Mouse (Mus musculus): ENCODE data around the gene Tysnd1. TPM values are rescaled to one million over a fixed set of nuclear protein-coding genes. Genes with fewer than 3 reads are reported as not detected.

Gene Tysnd1
- polyA plus RNA-seq (2014; fragmentation: Illumina TruSeq; extraction: RNeasy Lipid Tissue Mini Kit (QIAGEN cat#74804); ENCODE audit: low read depth, low replicate concordance): 24.5 TPM

GRCm38 (mm10) chr10:61694870-61695670, at the start of gene Tysnd1:
Gene Tysnd1 (plus strand): TSS chr10:61695514.

GRCm38 (mm10) chr10:61647790-61648736, 47.3 kb upstream of the Tysnd1 start, which contains the start of gene Ppa1:
Gene Ppa1 (plus strand): TSS chr10:61648552.

GRCm38 (mm10) chr10:61680015-61680913, 15.1 kb upstream of the Tysnd1 start, which contains the start of gene Sar1a:
Gene Sar1a (plus strand): TSS chr10:61680299.

GRCm38 (mm10) chr10:61714771-61715461, 19.6 kb downstream of the Tysnd1 start, which contains the start of gene Aifm2:
Gene Aifm2 (plus strand): TSS chr10:61715263.

Other genes with a start within 250 kb of the Tysnd1 start
- 62.3 TPM for gene Eif4ebp2, start 242.9 kb upstream of the Tysnd1 start, polyA plus RNA-seq (2014; fragmentation: Illumina TruSeq; extraction: RNeasy Lipid Tissue Mini Kit (QIAGEN cat#74804); ENCODE audit: low read depth, low replicate concordance)
- gene Lrrc20, start 219.7 kb upstream of the Tysnd1 start, polyA plus RNA-seq (2014; fragmentation: Illumina TruSeq; extraction: RNeasy Lipid Tissue Mini Kit (QIAGEN cat#74804); ENCODE audit: low read depth, low replicate concordance): 5.8 TPM
- gene Npffr1, start 100.0 kb upstream of the Tysnd1 start, polyA plus RNA-seq (2014; fragmentation: Illumina TruSeq; extraction: RNeasy Lipid Tissue Mini Kit (QIAGEN cat#74804); ENCODE audit: low read depth, low replicate concordance): 0.30 TPM
- 114 TPM for gene Ppa1, start 47.0 kb upstream of the Tysnd1 start, polyA plus RNA-seq (2014; fragmentation: Illumina TruSeq; extraction: RNeasy Lipid Tissue Mini Kit (QIAGEN cat#74804); ENCODE audit: low read depth, low replicate concordance)
- gene Sar1a, start 15.2 kb upstream of the Tysnd1 start, polyA plus RNA-seq (2014; fragmentation: Illumina TruSeq; extraction: RNeasy Lipid Tissue Mini Kit (QIAGEN cat#74804); ENCODE audit: low read depth, low replicate concordance): 168 TPM
- 84.4 TPM for gene Aifm2, start 19.7 kb downstream of the Tysnd1 start, polyA plus RNA-seq (2014; fragmentation: Illumina TruSeq; extraction: RNeasy Lipid Tissue Mini Kit (QIAGEN cat#74804); ENCODE audit: low read depth, low replicate concordance)
- 8.4 TPM for gene H2afy2, start 88.6 kb downstream of the Tysnd1 start, polyA plus RNA-seq (2014; fragmentation: Illumina TruSeq; extraction: RNeasy Lipid Tissue Mini Kit (QIAGEN cat#74804); ENCODE audit: low read depth, low replicate concordance)